Mouse (Mus musculus): ENCODE data around the gene Olfr859. TPM values are rescaled to one million over a fixed set of nuclear protein-coding genes. Genes with fewer than 3 reads are reported as not detected.
"Not testable (repeated sequence)": the region's sequence is repeated elsewhere in the genome, so short reads cannot be mapped to it uniquely, and the experiment has no call there.

The Olfr859 gene
- polyA plus RNA-seq (2016; fragmentation: Nextera tagmentation; extraction: Ambion mirVana) = not detected in 2 replicates

GRCm38 (mm10) chr9:19804606-19805005, at the start of gene Olfr859:
Gene Olfr859, plus strand, starts transcription at chr9:19804906.
- not testable (repeated sequence) for H3K4me1 ChIP-seq; H3K9ac ChIP-seq; H3K27me3 ChIP-seq; ATAC-seq (ENCODE audit: low FRiP score); H3K4me3 ChIP-seq (replicated peaks); H3K36me3 ChIP-seq (replicated peaks); H3K27ac ChIP-seq; H3K4me2 ChIP-seq
- 72% methylated on average over 1 of the region's 1 CpGs for WGBS
- peaks cover 13% of the 10 kb centered on the region for H3K9me3 ChIP-seq

GRCm38 (mm10) chr9:19769136-19769535, 35.6 kb upstream of the Olfr859 start:
- WGBS = 86% methylated on average over 14 of the region's 14 CpGs

GRCm38 (mm10) chr9:19769701-19770100, 35.0 kb upstream of the Olfr859 start:
- Histone ChIP-seq H3K36me3 (replicated peaks) (no peaks in the 10 kb centered on the region), H3K4me3 (replicated peaks) (no peak overlapping the region), H3K4me1 (no peaks in the 10 kb centered on the region), H3K9ac (no peak overlapping the region), H3K27ac (no peak overlapping the region), H3K27me3 (no peaks in the 10 kb centered on the region), H3K9me3 (peaks cover 49% of the 10 kb centered on the region), H3K4me2 (no peak overlapping the region)
- 95% methylated on average over 14 of the region's 14 CpGs for WGBS
- no peak for ATAC-seq (ENCODE audit: low FRiP score)

More at GRCm38 (mm10) chr9:19769136-19769535, 35.6 kb upstream of the Olfr859 start:
- H3K9ac ChIP-seq = no peak overlapping the region
- H3K4me2 ChIP-seq = no peak overlapping the region
- no peaks in the 10 kb centered on the region for H3K27me3 ChIP-seq
- no peak overlapping the region for H3K27ac ChIP-seq
- no peak overlapping the region for H3K4me3 ChIP-seq (replicated peaks)
- no peaks in the 10 kb centered on the region for H3K36me3 ChIP-seq (replicated peaks)
- H3K4me1 ChIP-seq = no peaks in the 10 kb centered on the region
- no peak for ATAC-seq (ENCODE audit: low FRiP score)
- H3K9me3 ChIP-seq = peaks cover 54% of the 10 kb centered on the region

- Histone ChIP-seq H3K4me2 (no peak within 1 kb of the TSS), H3K27ac (no peak within 1 kb of the TSS), H3K9ac (no peak within 1 kb of the TSS), H3K4me1 (no peaks in the 10 kb centered on the region), H3K9me3 (peaks cover 7% of the 10 kb centered on the region; the same call in 1 of the 2 replicates), H3K4me3 (replicated peaks) (no peak within 1 kb of the TSS), H3K36me3 (replicated peaks) (no peaks in the 10 kb centered on the region), H3K27me3 (no peaks in the 10 kb centered on the region)
- no peak for ATAC-seq (ENCODE audit: low FRiP score)
Observed at GRCm38 (mm10) chr9:19779983-19780382, 24.7 kb upstream of the Olfr859 start, which contains the start of gene Olfr58. Gene Olfr58, plus strand, starts transcription at chr9:19780283.

- no peaks in the 10 kb centered on the region for H3K27me3 ChIP-seq
Observed at GRCm38 (mm10) chr9:19803000-19803399, 1.7 kb upstream of the Olfr859 start.

GRCm38 (mm10) chr9:19849647-19850046, 44.9 kb downstream of the Olfr859 start, which contains the start of gene Olfr860:
Gene Olfr860, minus strand, starts transcription at chr9:19849747.
- Histone ChIP-seq H3K9ac (no peak within 1 kb of the TSS), H3K9me3 (no peaks in the 10 kb centered on the region), H3K27me3 (no peaks in the 10 kb centered on the region), H3K27ac (no peak within 1 kb of the TSS), H3K4me2 (no peak within 1 kb of the TSS), H3K4me1 (no peaks in the 10 kb centered on the region), H3K4me3 (replicated peaks) (no peak within 1 kb of the TSS), H3K36me3 (replicated peaks) (no peaks in the 10 kb centered on the region)
- WGBS = 93% methylated on average over 1 of the region's 1 CpGs
- ATAC-seq (ENCODE audit: low FRiP score) = no peak

More at GRCm38 (mm10) chr9:19803000-19803399, 1.7 kb upstream of the Olfr859 start:
- H3K27ac ChIP-seq = no peak overlapping the region
- 83% methylated on average over 1 of the region's 1 CpGs for WGBS
- no peak overlapping the region for H3K9ac ChIP-seq
- H3K9me3 ChIP-seq = peaks cover 13% of the 10 kb centered on the region
- no peak overlapping the region for H3K4me3 ChIP-seq (replicated peaks)
- no peak overlapping the region for H3K4me2 ChIP-seq
- no peaks in the 10 kb centered on the region for H3K4me1 ChIP-seq
- ATAC-seq (ENCODE audit: low FRiP score) = no peak
- H3K36me3 ChIP-seq (replicated peaks) = no peaks in the 10 kb centered on the region

Other genes with a start within 250 kb of the Olfr859 start
- not detected in 2 replicates for gene Olfr854, start 237.5 kb upstream of the Olfr859 start, polyA plus RNA-seq (2016; fragmentation: Nextera tagmentation; extraction: Ambion mirVana)
- gene Olfr855, start 222.3 kb upstream of the Olfr859 start, polyA plus RNA-seq (2016; fragmentation: Nextera tagmentation; extraction: Ambion mirVana) = not detected in 2 replicates
- 47.1 and 49.6 TPM in 2 replicates for gene Zfp317, start 182.8 kb upstream of the Olfr859 start, polyA plus RNA-seq (2016; fragmentation: Nextera tagmentation; extraction: Ambion mirVana)
- not detected in 2 replicates for gene Olfr857, start 95.5 kb upstream of the Olfr859 start, polyA plus RNA-seq (2016; fragmentation: Nextera tagmentation; extraction: Ambion mirVana)
- gene Olfr58, start 24.6 kb upstream of the Olfr859 start, polyA plus RNA-seq (2016; fragmentation: Nextera tagmentation; extraction: Ambion mirVana) = not detected in 2 replicates
- gene Olfr860, start 44.8 kb downstream of the Olfr859 start, polyA plus RNA-seq (2016; fragmentation: Nextera tagmentation; extraction: Ambion mirVana) = not detected in 2 replicates
- not detected in 2 replicates for gene Olfr862, start 83.1 kb downstream of the Olfr859 start, polyA plus RNA-seq (2016; fragmentation: Nextera tagmentation; extraction: Ambion mirVana)
- gene Olfr77, start 112.0 kb downstream of the Olfr859 start, polyA plus RNA-seq (2016; fragmentation: Nextera tagmentation; extraction: Ambion mirVana) = 0.23 and 0.27 TPM in 2 replicates
- gene Olfr866, start 223.1 kb downstream of the Olfr859 start, polyA plus RNA-seq (2016; fragmentation: Nextera tagmentation; extraction: Ambion mirVana) = not detected in 2 replicates

Data from forebrain, embryonic 12.5 days (tissue).